Mouse (Mus musculus) fibroblast of lung, adult 2 months (primary cell): Measurements from ENCODE around the gene Olfr727.

ENCODE experiments used
- DNase-seq: peaks from one replicate; pipeline ENCODE4 v3.0.0-alpha.2; 2011; ENCODE audit warnings: low read depth

The Olfr727 gene

DNA sequence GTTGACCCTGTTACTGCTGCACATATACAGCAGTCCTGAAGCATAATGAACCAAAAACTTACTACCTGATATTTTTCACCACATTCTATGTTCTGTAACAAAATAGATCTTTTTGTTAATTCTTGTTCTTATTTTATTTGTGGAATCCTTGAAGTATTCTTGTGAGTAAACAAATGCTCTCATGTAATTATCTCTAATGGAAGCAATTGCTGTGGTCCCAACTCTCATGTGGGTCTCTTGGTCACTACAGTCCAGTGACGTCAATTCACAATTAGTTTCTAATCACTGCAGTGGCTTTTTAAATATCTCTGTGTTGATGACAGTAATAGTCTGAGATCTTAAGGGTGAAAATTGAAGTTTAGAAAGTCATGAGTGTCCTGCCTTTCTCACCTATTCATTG lies at the start of gene Olfr727:
Gene Olfr727, plus strand, starts transcription at position 301 of the 400 bp plus-strand sequence.
- no peak for DNase-seq

- DNase-seq: no peak
Observed at GRCm38 (mm10) chr14:50090853-50091252, 32.1 kb upstream of the Olfr727 start, which contains the start of gene Olfr726. Gene Olfr726 (minus strand): TSS chr14:50090953.

- DNase-seq: no peak
Observed at GRCm38 (mm10) chr14:50142580-50142979, 19.6 kb downstream of the Olfr727 start, which contains the start of gene Olfr728. Gene Olfr728 (minus strand): TSS chr14:50142680.

GRCm38 (mm10) chr14:50152810-50153209 lies 29.8 kb downstream of the Olfr727 start, which contains the start of gene Olfr729:
Gene Olfr729 (minus strand): TSS chr14:50152910.
- no peak for DNase-seq
